Mouse (Mus musculus) hindbrain, embryonic 13.5 days (tissue): ENCODE results near the gene Ddx25. TPM values are rescaled to one million over a fixed set of nuclear protein-coding genes. Genes with fewer than 3 reads are reported as not detected.

ENCODE experiments used
- ATAC-seq: fragments of 200-750 bp; cut with Nextera tagmentation; 2 replicates; pipeline ENCODE4 v1.8.0; 2017; ENCODE audit warnings: moderate TSS enrichment; ENCODE audit not compliant: low FRiP score
- H3K27ac ChIP-seq: fragments of 300-500 bp; sonication (generic); 2 replicates; pipeline ENCODE4 v1.5.1; 2015; ENCODE audit warnings: inconsistent platforms, mild to moderate bottlenecking, moderate library complexity
- H3K27me3 ChIP-seq: fragments of 300-500 bp; sonication (generic); 2 replicates; pipeline ENCODE4 v1.6.1; 2015; ENCODE audit warnings: mild to moderate bottlenecking, inconsistent platforms
- H3K36me3 ChIP-seq: fragments of 300-500 bp; sonication (generic); 2 replicates; pipeline ENCODE4 v1.6.1; 2015; ENCODE audit warnings: mild to moderate bottlenecking, inconsistent platforms
- H3K4me1 ChIP-seq: fragments of 300-500 bp; sonication (generic); replicated peaks from 2 replicates; pipeline ENCODE4 v1.6.1; 2015; ENCODE audit warnings: inconsistent platforms
- H3K4me2 ChIP-seq: fragments of 300-500 bp; sonication (generic); 2 replicates; pipeline ENCODE4 v1.6.1; 2015; ENCODE audit warnings: inconsistent platforms, mild to moderate bottlenecking, moderate library complexity
- H3K4me3 ChIP-seq: fragments of 300-500 bp; sonication (generic); 2 replicates; pipeline ENCODE4 v1.5.1; 2015; ENCODE audit warnings: mild to moderate bottlenecking, inconsistent platforms
- H3K9ac ChIP-seq: fragments of 300-500 bp; sonication (generic); 2 replicates; pipeline ENCODE4 v1.6.1; 2015; ENCODE audit warnings: mild to moderate bottlenecking, inconsistent platforms
- H3K9me3 ChIP-seq: fragments of 300-500 bp; sonication (generic); 2 replicates; pipeline ENCODE4 v1.6.1; 2016; ENCODE audit warnings: inconsistent platforms
- WGBS: fragments of 180-500 bp; shearing (Covaris S2); methylation state at CpG from one replicate; pipeline ENCODE4 v1.1.7; 2015; 5-methylcytosine and 5-hydroxymethylcytosine counted together
- polyA plus RNA-seq: library from polyadenylated mRNA; unstranded; fragments of >200 nt; fragmentation: Nextera tagmentation; extraction: Ambion mirVana; gene quantifications from 2 replicates; pipeline ENCODE4 v1.2.1, GENCODE M21; 2015

Gene Ddx25
- polyA plus RNA-seq, 1 experiment from 2014 or later = 23.5 TPM

GRCm38 (mm10) chr9:35559009-35559890 is 922 bp upstream of the Ddx25 start:
- no peaks in the 10 kb centered on the region for H3K9me3 ChIP-seq
- peak overlapping the region; percentile 64 for H3K4me3 ChIP-seq
- H3K4me1 ChIP-seq = peaks cover 29% of the 10 kb centered on the region
- ATAC-seq = peak; percentile 90
- H3K36me3 ChIP-seq = peaks cover 25% of the 10 kb centered on the region
- H3K27ac ChIP-seq = peak overlapping the region; percentile 85
- peak overlapping the region; percentile 89 for H3K4me2 ChIP-seq
- H3K9ac ChIP-seq = peak overlapping the region; percentile 80
- peaks cover 8% of the 10 kb centered on the region for H3K27me3 ChIP-seq
- WGBS = 2% methylated on average over 31 of the region's 31 CpGs

DNA sequence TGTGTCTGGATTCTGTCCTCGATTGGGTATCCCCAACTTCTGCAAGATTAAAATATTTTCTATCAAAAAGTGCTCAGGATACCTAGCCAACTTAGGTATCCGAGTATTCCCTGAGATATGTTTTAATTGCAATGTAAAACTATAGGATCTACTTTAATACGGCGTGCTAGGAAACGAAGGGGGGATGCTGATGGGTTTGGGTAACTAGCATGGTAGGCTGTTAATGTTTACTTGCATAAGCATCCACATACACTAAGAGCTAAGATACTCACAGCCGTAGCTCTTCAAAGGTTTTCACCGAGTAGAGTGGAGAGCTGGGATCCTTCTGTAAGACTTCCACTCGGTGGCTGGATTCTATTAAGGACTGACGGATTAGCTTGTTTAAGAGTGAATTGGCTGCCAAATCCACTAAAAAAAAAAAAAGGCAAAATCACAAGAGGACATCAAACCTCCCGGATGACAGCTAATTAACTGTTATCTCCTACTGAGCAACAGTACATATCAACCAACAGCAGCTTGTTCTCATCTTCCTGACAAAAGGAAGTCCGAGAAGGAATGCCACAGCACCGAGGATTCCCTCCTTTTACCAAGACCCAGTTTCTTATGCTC is 1.7 kb downstream of the Ddx25 start:
- peaks cover 27% of the 10 kb centered on the region for H3K4me1 ChIP-seq
- no peaks in the 10 kb centered on the region for H3K9me3 ChIP-seq
- no peak overlapping the region for H3K4me3 ChIP-seq
- peaks cover 42% of the 10 kb centered on the region for H3K36me3 ChIP-seq
- H3K27me3 ChIP-seq = peaks cover 8% of the 10 kb centered on the region
- no peak for ATAC-seq
- H3K27ac ChIP-seq = no peak overlapping the region
- H3K4me2 ChIP-seq = no peak overlapping the region
- H3K9ac ChIP-seq = no peak overlapping the region
- WGBS = 86% methylated on average over 12 of the region's 12 CpGs

- H3K4me2 ChIP-seq = no peak overlapping the region
- no peaks in the 10 kb centered on the region for H3K27me3 ChIP-seq
- no peak overlapping the region for H3K9ac ChIP-seq
- 79% methylated on average over 9 of the region's 9 CpGs for WGBS
- no peak overlapping the region for H3K4me3 ChIP-seq
- no peak for ATAC-seq
- no peak overlapping the region for H3K27ac ChIP-seq
- no peaks in the 10 kb centered on the region for H3K9me3 ChIP-seq
- peaks cover 73% of the 10 kb centered on the region for H3K36me3 ChIP-seq
- no peaks in the 10 kb centered on the region for H3K4me1 ChIP-seq
Observed at GRCm38 (mm10) chr9:35548455-35548854, 9.9 kb downstream of the Ddx25 start.

- 80% methylated on average over 9 of the region's 9 CpGs for WGBS
- no peaks in the 10 kb centered on the region for H3K4me1 ChIP-seq
- peaks cover 2% of the 10 kb centered on the region; the same call in 1 of the 2 replicates for H3K27me3 ChIP-seq
- H3K9ac ChIP-seq = no peak overlapping the region
- no peak for ATAC-seq
- H3K36me3 ChIP-seq = peaks cover 71% of the 10 kb centered on the region
- H3K27ac ChIP-seq = no peak overlapping the region
- H3K4me3 ChIP-seq = no peak overlapping the region
- no peaks in the 10 kb centered on the region for H3K9me3 ChIP-seq
- no peak overlapping the region for H3K4me2 ChIP-seq
Observed at GRCm38 (mm10) chr9:35546745-35547144, 11.6 kb downstream of the Ddx25 start.

- WGBS = 79% methylated on average over 12 of the region's 12 CpGs
- H3K27me3 ChIP-seq = peaks cover 2% of the 10 kb centered on the region; the same call in 1 of the 2 replicates
- H3K4me1 ChIP-seq = no peaks in the 10 kb centered on the region
- peaks cover 64% of the 10 kb centered on the region for H3K36me3 ChIP-seq
- H3K9me3 ChIP-seq = no peaks in the 10 kb centered on the region
- H3K4me2 ChIP-seq = no peak overlapping the region
- ATAC-seq = no peak
- no peak overlapping the region for H3K27ac ChIP-seq
- H3K4me3 ChIP-seq = no peak overlapping the region
- H3K9ac ChIP-seq = no peak overlapping the region
Observed at GRCm38 (mm10) chr9:35545704-35546103, 12.6 kb downstream of the Ddx25 start.

GRCm38 (mm10) chr9:35544666-35545065 is 13.7 kb downstream of the Ddx25 start:
- ATAC-seq = no peak
- Histone ChIP-seq H3K9me3 (no peaks in the 10 kb centered on the region), H3K27ac (no peak overlapping the region), H3K4me2 (no peak overlapping the region), H3K36me3 (peaks cover 63% of the 10 kb centered on the region), H3K27me3 (peaks cover 9% of the 10 kb centered on the region), H3K4me1 (no peaks in the 10 kb centered on the region), H3K4me3 (no peak overlapping the region), H3K9ac (no peak overlapping the region)
- 45% methylated on average over 2 of the region's 2 CpGs for WGBS

DNA sequence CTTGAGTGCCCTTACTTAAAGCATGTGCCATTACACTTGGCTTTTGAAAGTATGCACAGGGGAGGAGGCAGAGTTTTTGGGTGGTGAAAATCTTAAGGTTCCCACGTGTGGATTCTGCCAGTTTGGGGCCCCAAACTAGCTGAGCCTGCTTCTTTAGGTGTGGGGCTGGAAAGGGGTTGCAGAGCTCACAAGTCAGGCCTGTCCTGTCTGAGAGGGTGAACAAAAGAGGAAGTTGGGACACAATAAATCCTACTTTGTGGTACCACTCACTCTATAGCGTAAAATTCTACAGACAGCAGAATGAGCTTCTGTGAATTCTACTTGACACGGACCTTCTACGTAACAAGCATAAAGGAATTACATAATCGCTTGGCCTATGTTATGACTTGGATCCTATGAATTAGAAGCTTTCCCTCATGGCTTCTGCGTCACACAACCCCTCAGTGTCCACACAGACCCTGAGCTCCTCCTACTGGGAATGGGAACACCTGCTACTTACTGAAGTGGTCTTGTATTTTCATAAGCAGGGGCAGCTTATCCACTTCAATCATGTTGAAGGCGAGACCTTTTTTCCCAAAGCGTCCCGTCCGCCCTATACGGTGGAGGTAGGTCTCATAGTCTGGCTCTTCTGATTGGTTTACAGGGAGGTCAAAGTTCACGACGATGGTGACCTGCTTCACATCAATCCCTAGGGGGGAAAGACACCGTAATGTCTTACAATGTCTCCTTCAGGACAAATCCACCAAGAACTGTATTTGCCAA is 15.0 kb downstream of the Ddx25 start:
- Histone ChIP-seq H3K36me3 (peaks cover 59% of the 10 kb centered on the region), H3K4me1 (no peaks in the 10 kb centered on the region)
- 87% methylated on average over 14 of the region's 14 CpGs for WGBS

DNA sequence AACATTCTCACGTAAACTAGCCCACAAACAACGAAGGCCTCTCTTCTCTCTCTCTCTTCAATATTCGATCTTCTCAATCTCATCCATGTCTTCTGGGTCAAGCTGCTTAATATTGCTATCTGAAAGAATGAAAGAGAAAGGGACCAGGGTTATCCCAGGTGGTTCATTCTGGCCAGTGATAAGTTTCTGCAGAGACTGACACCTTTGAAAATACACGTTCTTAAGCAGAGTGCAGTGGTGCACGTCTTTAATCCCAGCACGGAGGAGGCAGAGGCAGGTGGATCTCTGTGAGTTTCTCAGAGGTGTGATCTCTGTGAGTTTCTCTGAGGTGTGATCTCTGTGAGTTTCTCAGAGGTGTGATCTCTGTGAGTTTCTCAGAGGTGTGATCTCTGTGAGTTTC is 16.4 kb downstream of the Ddx25 start:
- 75% methylated on average over 6 of the region's 6 CpGs for WGBS
- Histone ChIP-seq H3K36me3 (peaks cover 48% of the 10 kb centered on the region), H3K27ac (no peak overlapping the region), H3K4me3 (no peak overlapping the region), H3K4me2 (no peak overlapping the region), H3K9me3 (no peaks in the 10 kb centered on the region), H3K27me3 (peaks cover 9% of the 10 kb centered on the region), H3K9ac (no peak overlapping the region), H3K4me1 (no peaks in the 10 kb centered on the region)
- ATAC-seq = no peak

More for the DNA sequence above, 15.0 kb downstream of the Ddx25 start:
- no peak overlapping the region for H3K27ac ChIP-seq
- peaks cover 9% of the 10 kb centered on the region for H3K27me3 ChIP-seq
- no peak overlapping the region for H3K9ac ChIP-seq
- H3K4me2 ChIP-seq = no peak overlapping the region
- H3K4me3 ChIP-seq = no peak overlapping the region
- no peaks in the 10 kb centered on the region for H3K9me3 ChIP-seq
- no peak for ATAC-seq

GRCm38 (mm10) chr9:35541488-35541887 is 16.8 kb downstream of the Ddx25 start:
- 9% methylated on average over 6 of the region's 6 CpGs for WGBS
- ATAC-seq = peak; percentile 76
- Histone ChIP-seq H3K27me3 (peaks cover 9% of the 10 kb centered on the region), H3K4me2 (no peak overlapping the region), H3K4me3 (no peak overlapping the region), H3K27ac (no peak overlapping the region), H3K9me3 (no peaks in the 10 kb centered on the region), H3K36me3 (peaks cover 44% of the 10 kb centered on the region), H3K9ac (no peak overlapping the region), H3K4me1 (no peaks in the 10 kb centered on the region)

DNA sequence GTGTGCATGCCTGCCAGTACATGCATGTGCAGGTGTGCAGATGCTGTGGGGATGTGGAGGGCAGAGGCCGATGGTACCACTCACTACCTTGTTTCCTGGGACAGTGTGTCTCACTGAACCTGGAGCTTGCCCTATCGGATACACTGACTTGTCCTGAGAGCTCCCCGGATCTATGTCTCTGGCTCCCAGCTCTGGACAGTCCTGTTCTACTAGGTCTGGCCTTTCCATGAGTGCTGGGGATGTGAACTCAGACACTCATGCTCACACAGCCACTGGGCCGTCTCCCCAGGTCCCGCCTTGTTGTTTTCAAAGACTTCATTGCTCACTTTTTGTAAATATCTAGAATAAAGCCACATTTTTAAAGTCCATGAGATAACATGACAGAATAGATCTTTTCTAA is 17.3 kb downstream of the Ddx25 start:
- Histone ChIP-seq H3K4me1 (no peaks in the 10 kb centered on the region), H3K4me2 (no peak overlapping the region), H3K9ac (no peak overlapping the region), H3K36me3 (peaks cover 39% of the 10 kb centered on the region), H3K27me3 (peaks cover 9% of the 10 kb centered on the region), H3K27ac (no peak overlapping the region), H3K9me3 (no peaks in the 10 kb centered on the region), H3K4me3 (no peak overlapping the region)
- WGBS = 88% methylated on average over 5 of the region's 5 CpGs
- peak; percentile 38; the same call in 1 of the 2 replicates for ATAC-seq

DNA sequence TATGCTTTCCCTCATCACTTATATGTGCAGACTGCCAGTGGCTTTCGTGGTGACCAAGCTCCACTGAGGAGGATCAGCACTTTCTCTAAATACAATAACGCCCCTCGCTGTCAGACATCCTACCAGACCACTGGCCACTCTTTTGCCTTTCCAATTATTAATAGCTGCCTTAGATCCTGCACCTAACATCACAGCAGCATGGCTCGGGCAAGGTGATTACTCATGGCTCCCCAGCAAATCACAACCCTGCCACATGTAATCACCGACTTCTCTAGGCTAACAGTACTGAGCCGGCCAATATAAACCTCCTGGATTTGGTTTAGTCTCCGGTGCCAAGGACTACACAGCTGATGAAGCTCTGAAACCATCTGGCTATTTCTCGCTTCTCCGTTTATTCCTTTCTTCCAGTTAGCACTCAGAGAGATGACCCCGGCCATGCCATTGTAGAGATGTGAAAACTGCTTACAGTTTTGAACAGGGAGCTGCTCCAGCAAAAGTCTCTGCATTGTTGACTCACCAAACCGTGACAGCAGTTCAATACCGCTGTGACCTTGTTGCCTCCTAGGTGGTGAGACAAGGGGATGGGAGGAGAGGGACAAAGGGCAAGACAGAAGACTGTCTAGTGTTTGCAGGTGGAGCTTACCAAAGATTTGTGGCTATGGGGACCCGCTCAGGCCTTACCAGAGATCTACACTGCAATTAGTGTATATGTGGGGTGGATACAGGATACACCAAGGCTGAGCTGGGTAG is 19.2 kb downstream of the Ddx25 start:
- peaks cover 10% of the 10 kb centered on the region for H3K27me3 ChIP-seq
- H3K27ac ChIP-seq = no peak overlapping the region
- 71% methylated on average over 13 of the region's 13 CpGs for WGBS
- H3K4me1 ChIP-seq = no peaks in the 10 kb centered on the region
- H3K9ac ChIP-seq = no peak overlapping the region
- no peak overlapping the region for H3K4me2 ChIP-seq
- no peak overlapping the region for H3K4me3 ChIP-seq
- H3K9me3 ChIP-seq = no peaks in the 10 kb centered on the region
- ATAC-seq = no peak
- H3K36me3 ChIP-seq = peaks cover 23% of the 10 kb centered on the region

DNA sequence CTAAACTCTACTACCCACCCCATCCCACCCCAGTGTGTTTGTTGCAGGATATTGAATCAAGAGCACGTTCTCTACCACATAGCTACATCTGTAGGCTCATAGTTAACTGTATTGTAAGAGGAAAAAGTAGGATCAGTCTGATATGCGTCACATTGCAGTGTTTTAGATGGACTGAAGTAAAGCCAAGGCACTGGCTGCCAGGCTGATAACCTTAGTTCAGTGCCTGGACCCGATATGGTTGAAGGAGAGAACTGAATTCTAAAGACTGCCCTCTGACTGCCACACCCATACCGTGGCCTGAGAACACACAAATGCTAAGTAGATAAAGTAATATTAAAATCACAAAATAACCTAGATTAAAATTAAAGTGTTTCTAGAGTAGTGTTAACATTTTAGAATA is 22.5 kb downstream of the Ddx25 start:
- H3K27ac ChIP-seq = no peak overlapping the region
- H3K4me2 ChIP-seq = no peak overlapping the region
- H3K4me1 ChIP-seq = no peaks in the 10 kb centered on the region
- H3K4me3 ChIP-seq = no peak overlapping the region
- H3K9me3 ChIP-seq = no peaks in the 10 kb centered on the region
- H3K9ac ChIP-seq = no peak overlapping the region
- H3K36me3 ChIP-seq = 0 out of 2 replicates have a peak, but pooled peaks cover 7% of the 10 kb centered on the region
- ATAC-seq = no peak
- 77% methylated on average over 4 of the region's 4 CpGs for WGBS
- H3K27me3 ChIP-seq = peaks cover 27% of the 10 kb centered on the region
